Mouse (Mus musculus) embryonic stem cell, embryonic (primary cell): ENCODE measurements around the gene Fgfbp1.

Source experiments
- CTCF ChIA-PET, 4 experiments: fragments of 300-600 bp in 2 of 4; fragments of 350-600 bp in 2 of 4; sonication (Branson Sonifier 250); formaldehyde crosslinking; loops; one replicate each; lab custom pipeline; 2022; ENCODE audit warnings: inconsistent platforms in 2 of 4; lab: Charles Lee
- POLR2A ChIA-PET, 4 experiments: fragments of 300-600 bp in 2 of 4; fragments of 350-600 bp in 2 of 4; sonication (Branson Sonifier 250); formaldehyde crosslinking; loops; one replicate each; lab custom pipeline; 2022; ENCODE audit warnings: antibody characterized with exemption in 4 of 4, inconsistent platforms in 1 of 4; lab: Charles Lee

Fgfbp1 gene

DNA sequence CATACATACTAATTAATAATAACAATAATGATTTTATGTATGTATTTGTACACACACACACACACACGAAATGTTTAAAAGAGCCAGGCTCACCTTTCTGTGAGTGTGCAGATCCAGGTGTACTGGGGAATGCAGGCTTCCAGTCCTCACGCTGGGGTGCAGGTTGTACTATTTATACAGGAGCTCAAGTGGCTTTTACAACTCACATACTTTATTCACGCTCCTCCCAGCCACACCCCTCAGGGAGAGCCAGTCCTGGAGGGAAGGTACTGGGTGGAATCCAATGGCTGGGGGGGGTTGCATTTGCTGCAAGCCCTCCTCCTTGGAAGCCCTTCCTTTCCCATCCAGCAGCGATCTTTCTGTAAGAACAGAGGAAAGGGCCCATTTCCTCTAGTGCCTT is at the start of gene Fgfbp1:
Gene Fgfbp1, minus strand, starts transcription at position 160 of the 400 bp plus-strand sequence.
- CTCF ChIA-PET = interaction anchor here in 2 of 4 experiments (0.6 to 1.5 kb wide), 2 partner anchors 9 to 65 kb away, joined by 3 read pairs; no protein-coding TSS in a partner anchor
- POLR2A ChIA-PET = interaction anchor here in 1 of 4 experiments (0.6 to 0.8 kb wide), 2 partner anchors 12 to 33 kb away, joined by 3 to 5 read pairs; no protein-coding TSS in a partner anchor

- ChIA-PET POLR2A (interaction anchor here in 1 of 4 experiments (1.2 kb wide), 1 partner anchor 325 kb away, joined by 4 read pairs; no protein-coding TSS in a partner anchor), CTCF (interaction anchor here in 1 of 4 experiments (1.1 to 1.2 kb wide), 2 partner anchors 8 to 75 kb away, joined by 3 read pairs; no protein-coding TSS in a partner anchor)
These were observed 16.9 kb upstream of the Fgfbp1 start for GRCm38 (mm10) chr5:43998295-43998989.

GRCm38 (mm10) chr5:43997626-43998025 is 16.0 kb upstream of the Fgfbp1 start:
- POLR2A ChIA-PET = interaction anchor here in 1 of 4 experiments (1.2 kb wide), 1 partner anchor 324 kb away, joined by 4 read pairs; no protein-coding TSS in a partner anchor
- CTCF ChIA-PET = interaction anchor here in 2 of 4 experiments (0.6 to 1.2 kb wide), 2 partner anchors 74 to 1288 kb away, joined by 3 read pairs; no protein-coding TSS in a partner anchor

DNA sequence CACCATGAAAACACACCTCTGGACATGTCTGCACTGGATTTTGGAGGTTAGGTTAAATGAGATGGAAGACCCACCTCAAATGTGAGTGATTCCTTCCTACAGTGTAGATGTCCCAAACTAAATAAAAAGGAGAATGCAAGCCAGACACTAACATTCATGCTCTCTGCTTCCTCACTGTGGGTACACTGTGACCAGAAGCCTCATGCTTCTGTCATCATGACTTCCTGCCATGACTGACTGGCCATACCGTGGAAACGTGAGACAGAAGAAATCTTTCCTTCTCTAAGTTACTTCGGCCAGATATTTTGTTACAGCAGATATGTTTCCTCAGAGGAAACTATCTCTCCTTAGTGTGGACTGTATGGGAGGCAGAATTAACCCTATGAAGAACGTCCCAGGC is 14.6 kb upstream of the Fgfbp1 start:
- ChIA-PET POLR2A (no interaction called here), CTCF (no interaction called here)

GRCm38 (mm10) chr5:43994981-43995380 is 13.4 kb upstream of the Fgfbp1 start:
- POLR2A ChIA-PET = no interaction called here

GRCm38 (mm10) chr5:43990316-43990715 is 8.7 kb upstream of the Fgfbp1 start:
- POLR2A ChIA-PET = interaction anchor here in 1 of 4 experiments (0.7 kb wide), 1 partner anchor 13 kb away, joined by 3 read pairs; no protein-coding TSS in a partner anchor
- CTCF ChIA-PET = interaction anchor here (0.6 to 2.2 kb wide), 23 partner anchors 8 to 413 kb away, joined by 3 to 13 read pairs (median 4); partner anchors contain the start of gene Fgfbp1 (in 1 of the 4)

More at GRCm38 (mm10) chr5:43994981-43995380, 13.4 kb upstream of the Fgfbp1 start:
- CTCF ChIA-PET = no interaction called here

GRCm38 (mm10) chr5:43989017-43989416 is 7.4 kb upstream of the Fgfbp1 start:
- POLR2A ChIA-PET = interaction anchor here in 3 of 4 experiments (0.6 to 0.7 kb wide), 3 partner anchors 65 to 473 kb away, joined by 3 to 6 read pairs (median 4); no protein-coding TSS in a partner anchor
- CTCF ChIA-PET = interaction anchor here (0.6 to 2.2 kb wide), 7 partner anchors 65 to 679 kb away, joined by 3 to 9 read pairs (median 4); no protein-coding TSS in a partner anchor

DNA sequence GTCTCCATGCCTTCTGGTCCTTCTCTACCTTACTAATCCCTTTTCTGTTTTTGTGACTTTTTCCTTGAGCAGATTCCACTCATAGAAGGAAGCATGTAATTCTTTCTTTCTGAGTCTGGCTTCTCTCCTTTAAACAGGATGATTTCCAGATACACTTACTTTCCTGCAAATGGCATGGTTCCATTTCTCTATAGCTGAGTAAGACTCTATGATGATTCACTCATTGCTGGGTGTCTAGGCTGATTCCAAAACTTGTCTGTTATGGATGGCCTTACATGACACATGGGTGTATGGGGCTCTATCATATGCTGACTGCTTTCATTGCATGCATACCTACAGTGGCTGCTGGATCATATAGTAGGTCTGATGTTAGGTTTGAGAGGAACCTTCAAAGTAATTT is 4.6 kb upstream of the Fgfbp1 start:
- POLR2A ChIA-PET = no interaction called here

GRCm38 (mm10) chr5:43982896-43983295 is 1.3 kb upstream of the Fgfbp1 start:
- ChIA-PET POLR2A (interaction anchor here in 2 of 4 experiments (0.6 to 1.8 kb wide), 7 partner anchors 13 to 310 kb away, joined by 3 to 9 read pairs (median 3); no protein-coding TSS in a partner anchor), CTCF (interaction anchor here in 2 of 4 experiments (0.7 to 1.5 kb wide), 2 partner anchors 8 to 1077 kb away, joined by 3 read pairs; no protein-coding TSS in a partner anchor)

More for the DNA sequence above, 4.6 kb upstream of the Fgfbp1 start:
- CTCF ChIA-PET = no interaction called here

DNA sequence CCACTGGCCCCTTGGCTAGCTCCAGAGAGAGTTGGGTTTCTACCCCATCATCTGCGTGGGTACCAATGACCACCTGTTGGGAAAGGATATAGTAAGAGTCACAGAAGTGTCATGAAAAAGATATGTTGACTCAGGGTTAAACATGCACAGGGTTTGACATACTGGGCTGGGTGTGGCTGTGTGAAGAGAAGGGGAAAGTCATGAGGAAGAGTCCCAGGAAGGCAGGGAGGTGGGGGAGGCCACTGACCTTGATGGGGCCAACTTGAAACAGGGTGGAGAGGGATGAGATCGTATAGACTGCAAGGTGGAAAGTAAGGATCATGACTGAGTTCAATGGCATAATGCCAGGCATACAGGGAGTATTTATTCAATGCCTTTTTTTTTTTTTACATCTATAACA is 1.2 kb downstream of the Fgfbp1 start:
- ChIA-PET CTCF (interaction anchor here in 1 of 4 experiments (0.9 kb wide), 1 partner anchor 10 kb away, joined by 3 read pairs; no protein-coding TSS in a partner anchor), POLR2A (interaction anchor here in 1 of 4 experiments (2.2 kb wide), 1 partner anchor 32 kb away, joined by 5 read pairs; no protein-coding TSS in a partner anchor)

DNA sequence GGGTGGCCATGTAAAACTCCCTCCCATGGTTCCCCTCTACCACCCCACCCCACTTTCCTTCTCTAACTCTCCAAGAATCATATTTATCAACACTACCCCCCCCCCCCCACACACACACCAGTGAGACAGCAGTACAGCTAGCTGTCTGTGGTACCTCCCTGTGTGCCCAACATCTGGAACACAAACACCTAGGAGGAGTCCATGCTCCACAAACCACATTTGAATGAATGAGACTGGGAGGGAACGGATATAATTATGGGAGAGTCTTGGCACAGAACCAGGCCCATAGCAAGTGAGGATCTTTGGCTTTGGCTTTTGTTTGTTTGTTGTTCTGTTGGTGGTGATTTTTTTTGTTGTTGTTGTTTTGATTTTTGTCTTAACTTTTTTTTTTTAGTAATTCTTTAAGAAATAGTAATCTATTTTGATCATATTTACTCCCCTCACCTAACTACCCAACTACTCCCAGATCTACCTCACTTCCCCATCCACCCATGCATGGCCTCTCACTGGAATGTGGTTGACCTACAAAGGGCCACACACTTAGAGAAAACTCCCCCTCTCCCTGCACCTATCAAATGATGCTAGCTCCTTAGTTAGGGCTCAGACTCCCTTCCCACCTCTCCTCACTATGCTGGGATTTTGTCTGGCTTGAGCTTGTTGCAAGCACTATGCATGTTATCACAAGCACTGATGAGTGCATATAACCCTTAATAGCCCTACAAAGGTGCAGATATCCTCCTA is 4.6 kb downstream of the Fgfbp1 start:
- ChIA-PET POLR2A (interaction anchor here in 1 of 4 experiments (1.2 kb wide), 1 partner anchor 28 kb away, joined by 3 read pairs; no protein-coding TSS in a partner anchor), CTCF (no interaction called here)

DNA sequence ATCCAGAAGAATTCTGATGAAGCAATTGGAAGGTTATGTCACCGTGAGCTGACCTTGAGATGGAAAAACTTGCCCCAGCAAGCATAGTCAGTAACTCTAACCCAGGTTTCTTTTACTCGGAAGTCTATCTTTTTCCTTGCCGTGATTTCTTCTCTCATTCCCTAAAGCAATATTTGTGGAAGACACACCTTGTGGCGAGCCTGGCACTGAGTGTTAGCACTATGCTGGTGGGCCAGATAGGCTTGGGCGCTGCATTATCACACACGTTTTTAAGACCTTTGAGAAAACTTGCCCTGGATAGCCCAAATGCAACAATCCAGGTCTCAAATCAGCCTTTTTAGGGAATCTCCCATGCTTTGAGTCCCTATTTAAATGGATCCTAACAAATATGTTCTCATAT is 7.4 kb downstream of the Fgfbp1 start:
- ChIA-PET CTCF (no interaction called here), POLR2A (no interaction called here)

DNA sequence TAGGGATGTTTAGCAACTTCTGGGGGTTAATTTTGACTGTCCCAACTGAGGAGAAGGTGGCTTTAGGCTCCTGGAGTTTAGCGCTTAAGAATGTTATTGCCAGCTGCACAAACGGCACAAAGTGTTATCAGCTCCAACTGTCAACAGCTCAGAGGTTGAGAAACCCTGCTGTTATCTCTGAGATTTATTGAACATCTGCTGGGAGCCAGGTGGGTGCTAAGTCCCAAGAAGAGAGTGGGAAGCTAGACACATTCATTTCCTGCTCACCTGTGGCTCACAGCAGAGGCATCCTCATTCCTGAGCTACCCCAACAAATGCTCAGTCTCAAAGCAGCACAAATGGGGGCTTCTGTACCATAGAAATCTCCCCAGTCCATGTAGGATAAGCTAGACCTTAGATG is 10.4 kb downstream of the Fgfbp1 start:
- ChIA-PET CTCF (no interaction called here), POLR2A (no interaction called here)

GRCm38 (mm10) chr5:43970532-43970931 is 11.0 kb downstream of the Fgfbp1 start:
- POLR2A ChIA-PET = interaction anchor here in 1 of 4 experiments (0.8 to 1.2 kb wide), 2 partner anchors 13 to 22 kb away, joined by 3 read pairs; no protein-coding TSS in a partner anchor
- CTCF ChIA-PET = no interaction called here

- ChIA-PET CTCF (no interaction called here), POLR2A (no interaction called here)
These were observed 12.9 kb downstream of the Fgfbp1 start for GRCm38 (mm10) chr5:43968634-43969033.

- ChIA-PET CTCF (no interaction called here), POLR2A (no interaction called here)
These were observed 20.5 kb downstream of the Fgfbp1 start for GRCm38 (mm10) chr5:43961056-43961455.

- POLR2A ChIA-PET = no interaction called here
- CTCF ChIA-PET = no interaction called here
These were observed 21.6 kb downstream of the Fgfbp1 start for GRCm38 (mm10) chr5:43959884-43960440.

DNA sequence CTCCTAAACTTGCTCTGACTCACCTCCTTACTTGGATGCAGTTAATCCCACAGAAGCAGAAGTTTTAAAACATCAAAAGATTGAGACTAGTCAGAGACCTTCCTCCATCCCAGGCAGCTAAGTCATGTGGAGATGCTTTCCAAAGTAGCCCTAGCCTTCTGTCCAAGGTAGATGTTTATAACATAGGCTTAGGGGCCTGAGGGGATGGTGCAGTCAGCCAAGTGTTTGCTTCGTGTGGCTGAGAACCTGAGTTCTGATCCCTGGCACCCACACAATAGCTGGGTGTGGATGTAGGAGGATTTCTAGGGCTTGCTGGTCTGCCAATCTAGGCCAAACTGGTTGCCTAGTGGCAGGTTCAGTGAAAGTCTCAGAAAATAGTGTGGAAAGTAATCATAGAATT is 28.3 kb downstream of the Fgfbp1 start:
- ChIA-PET POLR2A (no interaction called here), CTCF (interaction anchor here in 2 of 4 experiments (0.6 to 1.5 kb wide), 2 partner anchors 37 to 48 kb away, joined by 3 to 4 read pairs; no protein-coding TSS in a partner anchor)
